Mouse (Mus musculus) heart, embryonic 11.5 days (tissue): ENCODE measurements around the gene Gm20388. TPM values are rescaled to one million over a fixed set of nuclear protein-coding genes. Genes with fewer than 3 reads are reported as not detected.

Source experiments
- ATAC-seq: fragments of 200-750 bp; cut with Nextera tagmentation; replicated peaks from 2 replicates; pipeline ENCODE4 v1.8.0; 2017; ENCODE audit warnings: moderate library complexity; ENCODE audit not compliant: insufficient number of reproducible peaks, low FRiP score, low TSS enrichment
- H3K27ac ChIP-seq: fragments of 300-500 bp; sonication (generic); 2 replicates; pipeline ENCODE4 v1.5.1; 2014; ENCODE audit warnings: mild to moderate bottlenecking, low read depth, low read length
- H3K27me3 ChIP-seq: fragments of 300-500 bp; sonication (generic); 2 replicates; pipeline ENCODE4 v1.6.1; 2014; ENCODE audit warnings: mild to moderate bottlenecking, low read length, mixed read lengths; ENCODE audit not compliant: control insufficient read depth, insufficient read depth
- H3K36me3 ChIP-seq: fragments of 300-500 bp; sonication (generic); 2 replicates; pipeline ENCODE4 v1.6.1; 2014; ENCODE audit warnings: mild to moderate bottlenecking, low read length, moderate library complexity, mixed read lengths; ENCODE audit not compliant: control insufficient read depth, insufficient read depth
- H3K4me1 ChIP-seq: fragments of 300-500 bp; sonication (generic); 2 replicates; pipeline ENCODE4 v1.6.1; 2014; ENCODE audit warnings: low read length; ENCODE audit not compliant: control insufficient read depth, insufficient read depth
- H3K4me2 ChIP-seq: fragments of 300-500 bp; sonication (generic); 2 replicates; pipeline ENCODE4 v1.6.1; 2014; ENCODE audit warnings: mild to moderate bottlenecking, moderate library complexity
- H3K4me3 ChIP-seq: fragments of 300-500 bp; sonication (generic); 2 replicates; pipeline ENCODE4 v1.5.1; 2014; ENCODE audit warnings: low read depth, low read length
- H3K9ac ChIP-seq: fragments of 300-500 bp; sonication (generic); 2 replicates; pipeline ENCODE4 v1.6.1; 2014; ENCODE audit warnings: mild to moderate bottlenecking, low read depth, low read length, moderate library complexity
- H3K9me3 ChIP-seq: fragments of 300-500 bp; sonication (generic); replicated peaks from 2 replicates; pipeline ENCODE4 v1.6.1; 2016; ENCODE audit warnings: low read length; ENCODE audit not compliant: control insufficient read depth
- WGBS: fragments of 180-500 bp; shearing (Covaris S2); extraction: QIAGEN DNeasy Blood & Tissue Kit; methylation state at CpG from one replicate; pipeline ENCODE4 v1.1.7; 2014; ENCODE audit not compliant: insufficient replicate concordance; 5-methylcytosine and 5-hydroxymethylcytosine counted together
- polyA plus RNA-seq: library from polyadenylated mRNA; unstranded; fragments of >200 nt; fragmentation: Nextera tagmentation; extraction: Ambion mirVana; gene quantifications from 2 replicates; pipeline ENCODE4 v1.2.1, GENCODE M21; 2014

Gene Gm20388
- polyA plus RNA-seq, 1 experiment from 2014 or later: 6.4 TPM

GRCm38 (mm10) chr8:121263390-121263775 is 1352.7 kb downstream of the Gm20388 start:
- H3K27me3 ChIP-seq: no peaks in the 10 kb centered on the region
- no peaks in the 10 kb centered on the region for H3K9me3 ChIP-seq
- peaks cover 28% of the 10 kb centered on the region for H3K4me1 ChIP-seq
- 0 out of 2 replicates have a peak overlapping the region, but pooled peaks have one; percentile 3 for H3K9ac ChIP-seq
- no peaks in the 10 kb centered on the region for H3K36me3 ChIP-seq
- peak overlapping the region; percentile 89 for H3K27ac ChIP-seq
- ATAC-seq: no peak
- H3K4me2 ChIP-seq: peak overlapping the region; percentile 34
- no peak overlapping the region for H3K4me3 ChIP-seq
- WGBS: 36% methylated on average over 14 of the region's 14 CpGs

GRCm38 (mm10) chr8:121264260-121264659 is 1353.6 kb downstream of the Gm20388 start:
- peaks cover 25% of the 10 kb centered on the region for H3K4me1 ChIP-seq
- H3K4me2 ChIP-seq: no peak overlapping the region
- H3K36me3 ChIP-seq: no peaks in the 10 kb centered on the region
- ATAC-seq: no peak
- H3K27me3 ChIP-seq: no peaks in the 10 kb centered on the region
- H3K9ac ChIP-seq: no peak overlapping the region
- no peaks in the 10 kb centered on the region for H3K9me3 ChIP-seq
- H3K27ac ChIP-seq: peak overlapping the region; percentile 35; the same call in 1 of the 2 replicates
- no peak overlapping the region for H3K4me3 ChIP-seq
- WGBS: 64% methylated on average over 9 of the region's 9 CpGs

DNA sequence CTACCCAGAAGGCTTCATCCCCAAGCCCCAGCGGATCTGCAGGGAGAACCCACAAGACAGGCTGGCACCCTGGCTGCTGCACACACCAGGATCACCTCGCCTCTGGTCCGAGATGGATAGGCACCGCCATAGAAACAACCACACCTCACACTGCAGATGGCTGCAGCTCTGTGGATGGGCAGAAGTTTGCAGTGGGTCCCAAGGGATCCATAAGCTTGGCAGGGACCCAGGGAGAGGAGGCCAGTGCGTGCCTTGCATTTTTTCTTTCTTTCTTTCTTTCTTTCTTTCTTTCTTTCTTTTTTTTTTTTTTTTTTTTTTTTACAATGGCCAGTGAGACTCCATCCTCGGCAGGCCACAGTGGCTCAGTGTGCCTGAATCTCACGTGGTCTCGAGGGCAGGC is 1360.9 kb downstream of the Gm20388 start:
- Histone ChIP-seq H3K4me3 (no peak overlapping the region), H3K27ac (no peak overlapping the region), H3K9ac (no peak overlapping the region), H3K36me3 (no peaks in the 10 kb centered on the region), H3K4me1 (0 out of 2 replicates have a peak, but pooled peaks cover 3% of the 10 kb centered on the region), H3K9me3 (no peaks in the 10 kb centered on the region), H3K4me2 (no peak overlapping the region), H3K27me3 (no peaks in the 10 kb centered on the region; the same call in 1 of the 2 replicates)
- WGBS: 70% methylated on average over 8 of the region's 8 CpGs
- no peak for ATAC-seq

- H3K27me3 ChIP-seq: no peaks in the 10 kb centered on the region; the same call in 1 of the 2 replicates
- H3K4me3 ChIP-seq: no peak overlapping the region
- peak overlapping the region; percentile 49; the same call in 1 of the 2 replicates for H3K4me2 ChIP-seq
- no peaks in the 10 kb centered on the region for H3K36me3 ChIP-seq
- H3K4me1 ChIP-seq: 0 out of 2 replicates have a peak, but pooled peaks cover 3% of the 10 kb centered on the region
- 41% methylated on average over 14 of the region's 14 CpGs for WGBS
- no peaks in the 10 kb centered on the region for H3K9me3 ChIP-seq
- H3K9ac ChIP-seq: no peak overlapping the region
- H3K27ac ChIP-seq: no peak overlapping the region
- no peak for ATAC-seq
These were observed 1362.6 kb downstream of the Gm20388 start for GRCm38 (mm10) chr8:121273195-121273594.

DNA sequence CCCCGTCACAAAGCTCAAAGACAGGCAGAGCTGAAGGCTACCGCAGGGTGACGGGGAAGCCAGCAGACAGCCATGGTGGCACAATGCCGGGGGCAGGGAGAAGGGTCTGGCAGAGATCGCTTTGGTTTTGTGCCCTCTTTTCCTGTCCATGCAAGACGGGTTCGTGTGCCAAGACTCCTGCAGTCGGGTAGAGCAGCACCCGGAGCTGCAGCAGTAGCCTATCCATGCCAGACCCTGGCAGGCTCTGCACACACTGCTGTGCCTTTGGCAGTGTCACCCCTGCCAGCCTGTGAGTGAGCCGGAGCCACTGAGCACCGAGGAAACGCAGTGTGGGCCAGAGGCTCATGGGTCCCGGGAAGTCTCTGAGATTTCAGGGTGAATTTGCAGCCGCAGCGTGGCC is 1363.0 kb downstream of the Gm20388 start:
- Histone ChIP-seq H3K4me1 (0 out of 2 replicates have a peak, but pooled peaks cover 3% of the 10 kb centered on the region), H3K36me3 (no peaks in the 10 kb centered on the region), H3K9me3 (no peaks in the 10 kb centered on the region), H3K4me3 (no peak overlapping the region), H3K4me2 (no peak overlapping the region), H3K27ac (no peak overlapping the region), H3K27me3 (no peaks in the 10 kb centered on the region; the same call in 1 of the 2 replicates), H3K9ac (no peak overlapping the region)
- WGBS: 79% methylated on average over 15 of the region's 15 CpGs
- ATAC-seq: no peak; the same call in 1 of the 2 replicates

- Histone ChIP-seq H3K9ac (no peak overlapping the region), H3K4me1 (peaks cover 17% of the 10 kb centered on the region), H3K27me3 (no peaks in the 10 kb centered on the region), H3K4me3 (no peak overlapping the region), H3K4me2 (no peak overlapping the region), H3K27ac (peak overlapping the region; percentile 29; the same call in 1 of the 2 replicates), H3K9me3 (no peaks in the 10 kb centered on the region), H3K36me3 (no peaks in the 10 kb centered on the region)
- no peak for ATAC-seq
- 39% methylated on average over 9 of the region's 9 CpGs for WGBS
These were observed 1369.8 kb downstream of the Gm20388 start for GRCm38 (mm10) chr8:121280414-121280813.

DNA sequence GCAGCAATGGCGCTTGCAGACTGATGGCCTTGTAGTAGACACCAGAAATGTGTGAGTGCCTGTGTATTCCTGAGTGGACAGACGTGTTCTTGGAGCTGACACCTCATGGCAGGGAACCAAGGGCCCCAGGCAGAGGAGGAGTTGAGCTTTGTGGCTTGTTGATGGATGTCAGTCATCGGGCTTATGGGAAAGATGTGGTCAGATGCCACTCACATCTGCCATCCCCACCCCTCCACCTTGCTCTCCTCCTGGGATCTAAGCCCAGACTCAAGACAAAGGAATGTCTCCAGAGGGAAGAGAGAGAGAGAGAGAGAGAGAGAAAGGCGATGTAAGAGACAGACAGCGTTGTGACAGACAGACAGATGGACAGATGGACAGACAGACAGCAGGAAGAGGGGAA is 1378.7 kb downstream of the Gm20388 start:
- no peaks in the 10 kb centered on the region for H3K36me3 ChIP-seq
- no peak overlapping the region for H3K9ac ChIP-seq
- H3K4me2 ChIP-seq: no peak overlapping the region
- H3K27me3 ChIP-seq: no peaks in the 10 kb centered on the region
- 75% methylated on average over 5 of the region's 5 CpGs for whole genome bisulfite sequencing
- peaks cover 28% of the 10 kb centered on the region for H3K4me1 ChIP-seq
- no peak for ATAC-seq
- no peak overlapping the region for H3K4me3 ChIP-seq
- H3K27ac ChIP-seq: no peak overlapping the region
- no peaks in the 10 kb centered on the region for H3K9me3 ChIP-seq

DNA sequence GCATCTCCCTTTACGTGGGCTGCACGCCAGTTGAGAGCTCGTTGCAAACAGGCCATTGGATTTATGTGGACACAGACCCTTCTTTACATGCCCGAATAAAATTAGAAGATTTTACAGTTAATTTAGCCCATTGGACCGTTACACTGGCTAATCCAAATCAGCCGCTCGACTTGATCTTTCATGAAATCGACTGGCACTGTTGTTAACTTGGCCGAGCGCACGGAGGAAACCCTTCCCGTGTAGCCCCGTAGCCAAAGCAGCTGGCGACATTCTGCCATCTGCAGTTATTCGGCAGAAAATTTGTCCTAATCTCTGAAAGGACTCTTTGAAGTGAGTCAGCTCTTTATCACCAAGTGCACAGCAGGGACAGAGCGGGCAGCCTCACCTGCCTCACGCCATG is 1379.9 kb downstream of the Gm20388 start:
- Histone ChIP-seq H3K4me2 (no peak overlapping the region), H3K4me1 (peaks cover 35% of the 10 kb centered on the region), H3K9ac (no peak overlapping the region), H3K9me3 (no peaks in the 10 kb centered on the region), H3K36me3 (no peaks in the 10 kb centered on the region), H3K4me3 (no peak overlapping the region), H3K27me3 (no peaks in the 10 kb centered on the region), H3K27ac (no peak overlapping the region)
- no peak for ATAC-seq
- 79% methylated on average over 17 of the region's 17 CpGs for WGBS

DNA sequence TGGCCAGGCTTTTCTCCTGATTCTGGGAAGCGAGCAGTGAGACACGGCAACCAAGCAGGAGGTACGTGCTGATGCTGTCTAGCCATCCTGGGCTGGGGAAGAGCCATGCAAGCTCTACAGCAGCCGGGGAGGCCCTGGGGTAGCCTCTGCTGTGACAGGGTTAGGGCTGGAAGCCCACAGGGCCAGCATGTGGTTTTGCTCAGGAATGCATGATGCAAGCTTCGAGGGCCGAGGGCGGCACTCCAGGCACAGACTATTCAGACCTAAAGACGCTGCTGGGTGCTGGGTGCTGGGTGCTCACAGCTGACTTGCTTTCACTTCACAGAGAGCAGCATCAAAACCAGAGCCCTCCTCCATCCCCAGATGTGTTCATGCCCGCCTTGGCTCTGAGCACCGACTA is 1382.8 kb downstream of the Gm20388 start:
- WGBS: 82% methylated on average over 10 of the region's 10 CpGs
- no peaks in the 10 kb centered on the region for H3K36me3 ChIP-seq
- no peak overlapping the region for H3K4me2 ChIP-seq
- no peaks in the 10 kb centered on the region for H3K9me3 ChIP-seq
- H3K27ac ChIP-seq: no peak overlapping the region
- H3K4me3 ChIP-seq: no peak overlapping the region
- no peaks in the 10 kb centered on the region for H3K27me3 ChIP-seq
- no peak overlapping the region for H3K9ac ChIP-seq
- peaks cover 25% of the 10 kb centered on the region for H3K4me1 ChIP-seq
- ATAC-seq: no peak
